Mouse (Mus musculus) spleen, adult 2 months (tissue): ENCODE results near the gene 5830473C10Rik. TPM values are rescaled to one million over a fixed set of nuclear protein-coding genes. Genes with fewer than 3 reads are reported as not detected.

ENCODE experiments used
- DNase-seq, 2 experiments: peaks; one replicate each; pipeline versions ENCODE4 v3.0.0 to v3.0.0-alpha.2; 2012 to 2021; ENCODE audit warnings: low spot score in 2 of 2, low read depth in 1 of 2
- H3K27ac ChIP-seq: fragments of 200-500 bp; 2 replicates; pipeline ENCODE4 v1.5.1; 2012; ENCODE audit warnings: low read length, inconsistent platforms; ENCODE audit not compliant: insufficient read depth
- H3K27me3 ChIP-seq: fragments of 200-500 bp; 2 replicates; pipeline ENCODE4 v1.6.1; 2012; ENCODE audit warnings: mild to moderate bottlenecking, moderate library complexity, low read length, inconsistent platforms; ENCODE audit not compliant: control insufficient read depth, insufficient read depth
- H3K36me3 ChIP-seq: fragments of 200-500 bp; 2 replicates; pipeline ENCODE4 v1.6.1; 2012; ENCODE audit warnings: mild to moderate bottlenecking, low read length, inconsistent platforms; ENCODE audit not compliant: control insufficient read depth, insufficient read depth
- H3K4me1 ChIP-seq: fragments of 200-500 bp; 2 replicates; pipeline ENCODE4 v1.6.1; 2011; ENCODE audit warnings: inconsistent platforms; ENCODE audit not compliant: control insufficient read depth, insufficient read depth, insufficient read length
- H3K4me3 ChIP-seq: fragments of 200-500 bp; 2 replicates; pipeline ENCODE4 v1.5.1; 2011; ENCODE audit warnings: mild to moderate bottlenecking, inconsistent platforms; ENCODE audit not compliant: insufficient read depth, insufficient read length; ENCODE audit errors: extremely low read depth
- CTCF ChIP-seq: fragments of 200-500 bp; IDR thresholded peaks from 2 replicates; pipeline ENCODE4 v1.5.1; 2011; ENCODE audit warnings: mild to moderate bottlenecking, inconsistent platforms; ENCODE audit not compliant: insufficient read depth, insufficient read length, insufficient replicate concordance; ENCODE audit errors: extremely low read depth
- POLR2A ChIP-seq: fragments of 200-500 bp; IDR thresholded peaks from 2 replicates; pipeline ENCODE4 v1.6.1; 2011; ENCODE audit warnings: low read depth, low read length, inconsistent platforms
- WGBS: fragments of 180-500 bp; shearing (Covaris S2); methylation state at CpG from one replicate; pipeline ENCODE4 v1.1.7; 2018; 5-methylcytosine and 5-hydroxymethylcytosine counted together
- polyA plus RNA-seq: library from polyadenylated mRNA; depleted of rRNA; stranded (reverse); fragments of >200 nt; gene quantifications from 2 replicates; pipeline ENCODE4 v1.2.3, GENCODE M21; 2012; rRNA removed

The 5830473C10Rik gene
- not detected in 2 replicates for polyA plus RNA-seq

- H3K27me3 ChIP-seq, result no peaks in the 10 kb centered on the region
- no peaks in the 10 kb centered on the region for H3K4me1 ChIP-seq
- WGBS, result 91% methylated on average over 6 of the region's 6 CpGs
- TF ChIP-seq CTCF (no peak), POLR2A (no peak)
- H3K27ac ChIP-seq, result no peak within 1 kb of the TSS
- no peak for DNase-seq
- H3K4me3 ChIP-seq, result no peak within 1 kb of the TSS
- H3K36me3 ChIP-seq, result no peaks in the 10 kb centered on the region
Measured at GRCm38 (mm10) chr5:90560743-90561142, at the start of gene 5830473C10Rik. TSS of gene 5830473C10Rik (plus strand) at chr5:90561107.

GRCm38 (mm10) chr5:90512288-90512955 is 48.5 kb upstream of the 5830473C10Rik start:
- Histone ChIP-seq H3K36me3 (no peaks in the 10 kb centered on the region), H3K27ac (no peak overlapping the region), H3K4me1 (no peaks in the 10 kb centered on the region), H3K4me3 (no peak overlapping the region), H3K27me3 (no peaks in the 10 kb centered on the region)
- TF ChIP-seq CTCF (no peak), POLR2A (no peak)
- no peak for DNase-seq
- 80% methylated on average over 6 of the region's 6 CpGs for WGBS

GRCm38 (mm10) chr5:90515561-90515960 is 45.3 kb upstream of the 5830473C10Rik start:
- Histone ChIP-seq H3K36me3 (no peaks in the 10 kb centered on the region), H3K27ac (no peak overlapping the region), H3K4me1 (no peaks in the 10 kb centered on the region), H3K4me3 (no peak overlapping the region), H3K27me3 (no peaks in the 10 kb centered on the region)
- TF ChIP-seq POLR2A (no peak), CTCF (no peak)
- no peak for DNase-seq
- 90% methylated on average over 6 of the region's 6 CpGs for WGBS

GRCm38 (mm10) chr5:90518356-90519100 is 42.4 kb upstream of the 5830473C10Rik start, which contains the start of gene Afm:
TSS of gene Afm (plus strand) at chr5:90518932.
- 93% methylated on average over 6 of the region's 6 CpGs for WGBS
- Histone ChIP-seq H3K27me3 (no peaks in the 10 kb centered on the region), H3K27ac (no peak within 1 kb of the TSS), H3K4me3 (no peak within 1 kb of the TSS), H3K36me3 (no peaks in the 10 kb centered on the region), H3K4me1 (no peaks in the 10 kb centered on the region)
- TF ChIP-seq POLR2A, result no peak
- no peak for TF ChIP-seq CTCF
- DNase-seq, result no peak

- no peaks in the 10 kb centered on the region for H3K27me3 ChIP-seq
- TF ChIP-seq POLR2A, result no peak
- no peak for TF ChIP-seq CTCF
- H3K36me3 ChIP-seq, result no peaks in the 10 kb centered on the region
- no peak overlapping the region for H3K4me3 ChIP-seq
- DNase-seq, result no peak
- H3K27ac ChIP-seq, result no peak overlapping the region
- WGBS, result 82% methylated on average over 8 of the region's 8 CpGs
- no peaks in the 10 kb centered on the region for H3K4me1 ChIP-seq
Measured at GRCm38 (mm10) chr5:90551191-90551590, 9.7 kb upstream of the 5830473C10Rik start.

GRCm38 (mm10) chr5:90556052-90556451 is 4.9 kb upstream of the 5830473C10Rik start:
- no peaks in the 10 kb centered on the region for H3K36me3 ChIP-seq
- no peak for DNase-seq
- TF ChIP-seq POLR2A (no peak), CTCF (no peak)
- no peaks in the 10 kb centered on the region for H3K27me3 ChIP-seq
- no peak overlapping the region for H3K27ac ChIP-seq
- WGBS, result 31% methylated on average over 3 of the region's 3 CpGs
- H3K4me3 ChIP-seq, result no peak overlapping the region
- H3K4me1 ChIP-seq, result no peaks in the 10 kb centered on the region

- Histone ChIP-seq H3K27ac (no peak overlapping the region), H3K36me3 (no peaks in the 10 kb centered on the region), H3K4me3 (no peak overlapping the region), H3K27me3 (no peaks in the 10 kb centered on the region), H3K4me1 (no peaks in the 10 kb centered on the region)
- 95% methylated on average over 11 of the region's 11 CpGs for WGBS
- DNase-seq, result no peak
- TF ChIP-seq CTCF (no peak), POLR2A (no peak)
Measured at GRCm38 (mm10) chr5:90561721-90562275, 891 bp downstream of the 5830473C10Rik start.
